Mouse (Mus musculus) heart, embryonic 15.5 days (tissue): ENCODE measurements around the gene Adgrl3. TPM values are rescaled to one million over a fixed set of nuclear protein-coding genes. Genes with fewer than 3 reads are reported as not detected.

Experiments used
- ATAC-seq: fragments of 200-750 bp; cut with Nextera tagmentation; replicated peaks from 2 replicates; pipeline ENCODE4 v1.8.0; 2017; ENCODE audit warnings: low read depth, moderate TSS enrichment; ENCODE audit not compliant: insufficient number of reproducible peaks, insufficient read depth, low FRiP score
- H3K27ac ChIP-seq: fragments of 300-500 bp; sonication (generic); 2 replicates; pipeline ENCODE4 v1.5.1; 2015; ENCODE audit warnings: mild to moderate bottlenecking, inconsistent platforms
- H3K27me3 ChIP-seq: fragments of 300-500 bp; sonication (generic); 2 replicates; pipeline ENCODE4 v1.6.1; 2015; ENCODE audit warnings: inconsistent platforms
- H3K36me3 ChIP-seq: fragments of 300-500 bp; sonication (generic); 2 replicates; pipeline ENCODE4 v1.6.1; 2015; ENCODE audit warnings: mild to moderate bottlenecking, inconsistent platforms
- H3K4me1 ChIP-seq: fragments of 300-500 bp; sonication (generic); replicated peaks from 2 replicates; pipeline ENCODE4 v1.6.1; 2015; ENCODE audit warnings: inconsistent platforms
- H3K4me2 ChIP-seq: fragments of 300-500 bp; sonication (generic); 2 replicates; pipeline ENCODE4 v1.6.1; 2015; ENCODE audit warnings: inconsistent platforms, mild to moderate bottlenecking, moderate library complexity
- H3K4me3 ChIP-seq: fragments of 300-500 bp; sonication (generic); 2 replicates; pipeline ENCODE4 v1.5.1; 2015; ENCODE audit warnings: mild to moderate bottlenecking, inconsistent platforms
- H3K9ac ChIP-seq: fragments of 300-500 bp; sonication (generic); 2 replicates; pipeline ENCODE4 v1.6.1; 2015; ENCODE audit warnings: mild to moderate bottlenecking, inconsistent platforms
- H3K9me3 ChIP-seq: fragments of 300-500 bp; sonication (generic); replicated peaks from 2 replicates; pipeline ENCODE4 v1.6.1; 2016; ENCODE audit warnings: inconsistent platforms
- WGBS: fragments of 180-500 bp; shearing (Covaris S2); methylation state at CpG from one replicate; pipeline ENCODE4 v1.1.7; 2015; ENCODE audit warnings: mixed read lengths; 5-methylcytosine and 5-hydroxymethylcytosine counted together
- polyA plus RNA-seq: library from polyadenylated mRNA; unstranded; fragments of >200 nt; fragmentation: Nextera tagmentation; extraction: Ambion mirVana; gene quantifications from 2 replicates; pipeline ENCODE4 v1.2.1, GENCODE M21; 2015

The Adgrl3 gene
- polyA plus RNA-seq, 1 experiment from 2014 or later = 5.4 TPM

DNA sequence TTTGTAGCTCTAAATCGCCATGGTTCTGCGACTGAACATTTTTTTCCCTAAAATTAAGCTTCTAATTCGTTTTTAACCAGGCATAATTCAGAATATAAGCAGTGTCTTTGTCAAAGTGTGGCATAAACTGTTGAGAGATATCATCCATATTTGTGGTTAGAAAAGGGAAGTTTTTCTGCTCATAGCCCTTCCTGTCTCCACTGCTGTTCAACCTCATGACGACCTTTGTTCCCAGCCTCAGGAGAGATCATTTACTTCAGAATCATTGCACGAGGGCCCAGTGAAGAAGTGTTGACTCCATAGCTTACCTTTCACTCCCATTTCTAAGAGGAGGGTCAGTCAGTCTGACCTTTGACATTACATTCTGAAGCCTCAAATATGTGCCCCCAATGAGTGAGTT, 56.4 kb downstream of the Adgrl3 start:
- H3K27me3 ChIP-seq = no peaks in the 10 kb centered on the region
- H3K9ac ChIP-seq = no peak overlapping the region
- H3K36me3 ChIP-seq = no peaks in the 10 kb centered on the region
- no peaks in the 10 kb centered on the region for H3K9me3 ChIP-seq
- no peak overlapping the region for H3K4me2 ChIP-seq
- no peaks in the 10 kb centered on the region for H3K4me1 ChIP-seq
- H3K27ac ChIP-seq = no peak overlapping the region
- no peak overlapping the region for H3K4me3 ChIP-seq
- no peak for ATAC-seq
- WGBS = 72% methylated on average over 5 of the region's 5 CpGs

GRCm38 (mm10) chr5:81077031-81077430, 57.1 kb downstream of the Adgrl3 start:
- 90% methylated on average over 7 of the region's 7 CpGs for WGBS

DNA sequence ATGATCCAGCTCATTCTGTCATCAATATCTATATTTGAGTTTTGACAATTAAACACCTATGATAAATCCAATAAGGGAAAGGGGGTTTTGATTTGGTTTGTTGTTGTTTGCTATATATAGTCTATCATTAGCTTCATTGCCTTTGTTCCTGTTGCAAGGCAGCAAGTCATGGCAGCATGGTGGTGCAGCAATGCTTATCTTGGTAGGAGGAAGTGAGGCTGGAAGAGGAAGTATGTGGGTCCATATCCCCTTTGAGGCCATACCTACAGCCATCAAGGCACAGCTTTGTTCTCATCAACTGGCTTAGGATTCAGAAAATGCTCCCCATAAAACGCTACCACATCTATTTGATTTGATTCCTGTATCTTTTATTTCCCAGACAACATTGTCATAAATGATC, 58.1 kb downstream of the Adgrl3 start:
- no peak overlapping the region for H3K27ac ChIP-seq
- ATAC-seq = no peak

More at GRCm38 (mm10) chr5:81077031-81077430, 57.1 kb downstream of the Adgrl3 start:
- no peak overlapping the region for H3K4me2 ChIP-seq
- no peak overlapping the region for H3K9ac ChIP-seq
- no peaks in the 10 kb centered on the region for H3K36me3 ChIP-seq
- H3K4me3 ChIP-seq = no peak overlapping the region
- H3K4me1 ChIP-seq = no peaks in the 10 kb centered on the region
- no peak for ATAC-seq
- no peaks in the 10 kb centered on the region for H3K27me3 ChIP-seq
- H3K27ac ChIP-seq = no peak overlapping the region
- no peaks in the 10 kb centered on the region for H3K9me3 ChIP-seq

GRCm38 (mm10) chr5:81083698-81084360, 63.9 kb downstream of the Adgrl3 start:
- ATAC-seq = no peak
- Histone ChIP-seq H3K4me2 (no peak overlapping the region), H3K4me1 (no peaks in the 10 kb centered on the region), H3K27ac (no peak overlapping the region), H3K9ac (no peak overlapping the region), H3K4me3 (no peak overlapping the region), H3K27me3 (no peaks in the 10 kb centered on the region), H3K9me3 (no peaks in the 10 kb centered on the region), H3K36me3 (no peaks in the 10 kb centered on the region)
- 67% methylated on average over 5 of the region's 5 CpGs for WGBS

More for the DNA sequence above, 58.1 kb downstream of the Adgrl3 start:
- Histone ChIP-seq H3K9me3 (no peaks in the 10 kb centered on the region), H3K4me1 (no peaks in the 10 kb centered on the region), H3K4me3 (no peak overlapping the region), H3K9ac (no peak overlapping the region), H3K4me2 (no peak overlapping the region), H3K27me3 (no peaks in the 10 kb centered on the region), H3K36me3 (no peaks in the 10 kb centered on the region)
- 76% methylated on average over 1 of the region's 1 CpGs for WGBS

DNA sequence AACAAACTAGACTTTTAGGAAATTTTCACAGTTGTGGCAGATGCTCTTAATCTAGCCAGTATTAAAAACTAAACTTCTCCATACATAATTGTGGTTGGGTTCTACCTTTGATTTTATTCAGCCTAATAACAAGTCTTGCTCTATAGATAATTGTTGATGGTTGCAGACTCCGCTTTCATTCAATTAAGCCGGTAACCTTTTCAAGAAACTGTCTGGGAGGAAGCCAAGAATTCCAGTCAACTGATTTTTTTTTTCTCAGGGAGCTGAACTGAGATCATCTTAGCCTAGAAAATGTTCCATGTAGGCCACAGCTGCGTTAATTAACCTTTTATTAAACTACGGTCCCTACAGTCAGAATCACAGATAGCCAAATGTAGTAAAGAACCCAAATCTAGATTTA, 65.2 kb downstream of the Adgrl3 start:
- no peaks in the 10 kb centered on the region for H3K36me3 ChIP-seq
- H3K4me1 ChIP-seq = no peaks in the 10 kb centered on the region
- no peak overlapping the region for H3K9ac ChIP-seq
- H3K9me3 ChIP-seq = no peaks in the 10 kb centered on the region
- ATAC-seq = no peak
- 49% methylated on average over 4 of the region's 4 CpGs for WGBS
- H3K4me2 ChIP-seq = no peak overlapping the region
- no peaks in the 10 kb centered on the region for H3K27me3 ChIP-seq
- H3K27ac ChIP-seq = no peak overlapping the region
- H3K4me3 ChIP-seq = no peak overlapping the region

GRCm38 (mm10) chr5:81088667-81089066, 68.7 kb downstream of the Adgrl3 start:
- Histone ChIP-seq H3K9me3 (no peaks in the 10 kb centered on the region), H3K9ac (no peak overlapping the region), H3K36me3 (no peaks in the 10 kb centered on the region), H3K4me3 (no peak overlapping the region), H3K27me3 (no peaks in the 10 kb centered on the region), H3K27ac (no peak overlapping the region), H3K4me2 (no peak overlapping the region), H3K4me1 (no peaks in the 10 kb centered on the region)
- no peak for ATAC-seq
- WGBS = 74% methylated on average over 2 of the region's 2 CpGs

GRCm38 (mm10) chr5:81094618-81095017, 74.7 kb downstream of the Adgrl3 start:
- Histone ChIP-seq H3K9ac (no peak overlapping the region), H3K9me3 (no peaks in the 10 kb centered on the region), H3K36me3 (no peaks in the 10 kb centered on the region), H3K4me3 (no peak overlapping the region), H3K4me1 (no peaks in the 10 kb centered on the region), H3K27me3 (no peaks in the 10 kb centered on the region), H3K4me2 (no peak overlapping the region), H3K27ac (no peak overlapping the region)
- no peak for ATAC-seq
- 79% methylated on average over 3 of the region's 3 CpGs for WGBS

GRCm38 (mm10) chr5:81097131-81097530, 77.2 kb downstream of the Adgrl3 start:
- no peak for ATAC-seq
- Histone ChIP-seq H3K4me2 (no peak overlapping the region), H3K4me3 (no peak overlapping the region), H3K36me3 (no peaks in the 10 kb centered on the region), H3K9me3 (no peaks in the 10 kb centered on the region), H3K4me1 (no peaks in the 10 kb centered on the region), H3K27me3 (no peaks in the 10 kb centered on the region), H3K27ac (no peak overlapping the region), H3K9ac (no peak overlapping the region)
- 92% methylated on average over 4 of the region's 4 CpGs for WGBS

DNA sequence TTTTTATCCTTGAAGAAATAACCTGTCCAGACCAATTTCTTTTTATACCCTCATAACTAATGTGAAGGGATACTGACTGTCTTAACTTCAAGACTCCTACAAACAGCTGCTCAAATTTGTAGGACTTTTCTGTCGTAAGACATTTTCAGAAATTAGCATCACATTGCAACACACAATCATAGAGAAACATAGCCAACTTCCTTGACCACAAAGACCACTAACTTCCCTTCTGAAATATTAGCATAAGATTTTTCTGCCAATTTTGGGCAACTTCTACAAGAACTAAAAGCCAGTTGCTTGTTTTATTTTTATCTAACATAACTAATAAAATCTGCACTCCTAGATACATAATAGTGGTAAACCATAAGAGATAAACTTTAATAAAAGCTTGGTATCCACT, 87.5 kb downstream of the Adgrl3 start:
- H3K27me3 ChIP-seq = no peaks in the 10 kb centered on the region
- H3K36me3 ChIP-seq = no peaks in the 10 kb centered on the region
- 71% methylated on average over 1 of the region's 1 CpGs for WGBS
- no peak overlapping the region for H3K9ac ChIP-seq
- H3K4me1 ChIP-seq = no peaks in the 10 kb centered on the region
- H3K4me2 ChIP-seq = no peak overlapping the region
- no peak for ATAC-seq
- no peaks in the 10 kb centered on the region for H3K9me3 ChIP-seq
- H3K4me3 ChIP-seq = no peak overlapping the region
- no peak overlapping the region for H3K27ac ChIP-seq

DNA sequence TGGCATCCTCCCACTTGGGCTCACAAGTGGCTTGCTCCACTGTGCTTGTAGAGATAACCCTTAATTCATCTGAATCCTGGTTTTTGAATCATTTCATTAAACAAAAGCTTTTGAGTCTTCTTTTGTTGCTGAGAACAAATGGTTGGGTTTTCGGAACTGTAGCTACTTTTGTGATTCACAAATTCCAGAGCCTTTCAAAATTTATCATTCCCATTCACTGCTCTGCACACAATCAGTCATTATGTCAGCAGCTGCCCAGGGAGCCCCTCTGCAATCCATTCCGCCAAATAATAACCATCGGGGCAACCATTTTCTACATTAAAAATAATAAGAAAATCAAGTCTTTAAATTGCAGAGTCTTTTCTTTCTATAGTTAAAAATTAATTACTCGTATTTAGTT, 104.5 kb downstream of the Adgrl3 start:
- Histone ChIP-seq H3K4me2 (no peak overlapping the region), H3K4me1 (no peaks in the 10 kb centered on the region), H3K27me3 (no peaks in the 10 kb centered on the region), H3K36me3 (no peaks in the 10 kb centered on the region), H3K9me3 (no peaks in the 10 kb centered on the region), H3K9ac (no peak overlapping the region), H3K27ac (no peak overlapping the region), H3K4me3 (no peak overlapping the region)
- WGBS = 65% methylated on average over 4 of the region's 4 CpGs
- no peak for ATAC-seq

DNA sequence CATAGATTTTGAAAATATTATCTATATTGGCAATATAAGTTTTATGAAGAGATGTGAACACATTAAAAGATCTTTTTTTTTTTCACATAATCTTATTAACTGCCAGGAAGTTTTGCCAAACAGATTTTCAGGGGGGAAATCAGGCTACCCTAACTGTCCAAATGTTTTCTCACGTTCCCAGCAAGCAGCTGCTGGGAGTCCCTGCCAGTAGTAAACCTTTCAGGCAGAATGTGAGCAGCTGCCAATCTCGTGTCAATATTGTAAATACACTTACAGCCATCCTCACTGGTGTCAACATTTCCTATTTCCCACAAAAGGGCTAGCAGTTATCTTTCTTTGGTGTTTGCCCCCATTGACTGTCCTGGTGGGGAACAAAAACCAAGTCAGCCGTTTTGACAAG, 107.7 kb downstream of the Adgrl3 start:
- H3K4me2 ChIP-seq = no peak overlapping the region
- H3K4me3 ChIP-seq = no peak overlapping the region
- no peak for ATAC-seq
- H3K27me3 ChIP-seq = no peaks in the 10 kb centered on the region
- no peaks in the 10 kb centered on the region for H3K36me3 ChIP-seq
- 49% methylated on average over 3 of the region's 3 CpGs for WGBS
- H3K9me3 ChIP-seq = no peaks in the 10 kb centered on the region
- H3K9ac ChIP-seq = no peak overlapping the region
- H3K27ac ChIP-seq = no peak overlapping the region
- no peaks in the 10 kb centered on the region for H3K4me1 ChIP-seq

DNA sequence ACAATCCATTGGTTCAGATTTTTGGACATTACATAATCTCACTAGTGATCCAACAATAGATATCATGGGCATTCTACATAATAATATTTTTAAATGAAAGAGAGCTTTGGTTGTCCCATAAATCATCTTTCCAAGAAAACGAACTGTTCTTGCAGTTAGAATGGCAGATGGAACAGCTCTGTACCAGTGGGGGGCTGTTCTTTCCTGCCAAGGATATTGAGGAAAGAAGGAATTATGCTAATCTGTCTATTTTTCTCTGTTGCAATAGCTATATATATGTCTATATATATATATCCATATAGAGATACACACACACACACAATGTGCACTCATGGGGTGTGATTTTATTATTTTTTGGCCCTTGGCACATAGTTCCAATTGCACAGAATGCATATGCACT, 116.5 kb downstream of the Adgrl3 start:
- Histone ChIP-seq H3K4me2 (no peak overlapping the region), H3K9me3 (no peaks in the 10 kb centered on the region), H3K27ac (no peak overlapping the region), H3K9ac (no peak overlapping the region), H3K4me1 (no peaks in the 10 kb centered on the region), H3K4me3 (no peak overlapping the region), H3K36me3 (no peaks in the 10 kb centered on the region), H3K27me3 (no peaks in the 10 kb centered on the region)
- ATAC-seq = no peak
- WGBS = 63% methylated on average over 1 of the region's 1 CpGs
